Mouse (Mus musculus) gastrocnemius, postnatal 4 days (tissue): ENCODE data around the gene Gm21973. TPM values are rescaled to one million over a fixed set of nuclear protein-coding genes. Genes with fewer than 3 reads are reported as not detected.
A peak's percentile ranks its signal among the peaks of the same experiment; 100 is the strongest.

Experiments
- DNase-seq, 2 experiments: peaks; one replicate each; pipeline ENCODE4 v3.0.0; 2021 to 2022; ENCODE audit warnings: low spot score in 2 of 2, mixed read lengths in 2 of 2
- long read RNA-seq, 2 experiments: library from polyadenylated mRNA; stranded (forward); transcript quantifications; one replicate each; pipeline ENCODE4 v2.0.0; 2021
- total RNA-seq, 2 experiments: library from RNA; stranded (reverse); gene quantifications; 2 replicates each; pipeline ENCODE4 v1.2.3; 2021

Gene Gm21973
- total RNA-seq: not detected
- long read RNA-seq, experiment 1, partial matches to known transcripts: 0 of 1 reads
- long read RNA-seq, experiment 1, other reads (novel, unspliced or antisense): 1 of 1 reads
- long read RNA-seq, experiment 2: 0 reads

GRCm38 (mm10) chr15:10325080-10325479 is at the start of gene Gm21973:
Gm21973 (plus strand) TSS chr15:10325380.
- no peak for DNase-seq

GRCm38 (mm10) chr15:10276386-10276785 is 48.8 kb upstream of the Gm21973 start:
- no peak for DNase-seq

GRCm38 (mm10) chr15:10277461-10277860 is 47.7 kb upstream of the Gm21973 start:
- no peak for DNase-seq

GRCm38 (mm10) chr15:10281546-10281945 is 43.6 kb upstream of the Gm21973 start:
- DNase-seq: no peak

GRCm38 (mm10) chr15:10283661-10284060 is 41.5 kb upstream of the Gm21973 start:
- DNase-seq: no peak

GRCm38 (mm10) chr15:10296570-10296969 is 28.6 kb upstream of the Gm21973 start:
- DNase-seq: no peak

- DNase-seq: no peak
Observed at GRCm38 (mm10) chr15:10298058-10298457, 27.1 kb upstream of the Gm21973 start.

GRCm38 (mm10) chr15:10299467-10299866 is 25.7 kb upstream of the Gm21973 start:
- no peak for DNase-seq

GRCm38 (mm10) chr15:10306461-10306860 is 18.7 kb upstream of the Gm21973 start:
- no peak for DNase-seq

- no peak for DNase-seq
Observed at GRCm38 (mm10) chr15:10311826-10312225, 13.4 kb upstream of the Gm21973 start.

GRCm38 (mm10) chr15:10313522-10314455 is 11.4 kb upstream of the Gm21973 start:
- peak; percentile 18 to 57 for DNase-seq

GRCm38 (mm10) chr15:10330626-10331025 is 5.4 kb downstream of the Gm21973 start:
- DNase-seq: no peak

- no peak for DNase-seq
Observed at GRCm38 (mm10) chr15:10332566-10332965, 7.4 kb downstream of the Gm21973 start.

- no peak for DNase-seq
Observed at GRCm38 (mm10) chr15:10338606-10339005, 13.4 kb downstream of the Gm21973 start.

GRCm38 (mm10) chr15:10347044-10347443 is 21.9 kb downstream of the Gm21973 start:
- no peak for DNase-seq

GRCm38 (mm10) chr15:10358039-10358948 is 33.1 kb downstream of the Gm21973 start, which contains the start of gene Agxt2:
Agxt2 (plus strand) TSS chr15:10358532.
- no peak for DNase-seq

GRCm38 (mm10) chr15:10366331-10366730 is 41.2 kb downstream of the Gm21973 start:
- DNase-seq: no peak

- DNase-seq: no peak
Observed at GRCm38 (mm10) chr15:10375404-10375803, 50.2 kb downstream of the Gm21973 start.

GRCm38 (mm10) chr15:10378338-10378959 is 53.3 kb downstream of the Gm21973 start:
- no peak for DNase-seq

GRCm38 (mm10) chr15:10379757-10380458 is 54.7 kb downstream of the Gm21973 start:
- no peak for DNase-seq
